Mouse (Mus musculus): Measurements from ENCODE around the gene Slc7a6os. TPM values are rescaled to one million over a fixed set of nuclear protein-coding genes. Genes with fewer than 3 reads are reported as not detected.

Slc7a6os gene
- polyA plus RNA-seq (2012; rRNA removed): 42.0 and 45.3 TPM in 2 replicates

- DNase-seq (ENCODE audit: low read depth): peak; percentile 98
- TF ChIP-seq CTCF (IDR thresholded peaks at IDR 0.05; ENCODE audit: borderline replicate concordance, extremely low read depth, insufficient read depth, insufficient read length) (no peak), POLR2A (IDR thresholded peaks at IDR 0.05; ENCODE audit: borderline replicate concordance, extremely low read depth, insufficient read depth, insufficient read length, poor library complexity, severe bottlenecking) (peak; percentile 75)
These were observed at the start of gene Slc7a6os, which contains the start of gene Prmt7 for GRCm38 (mm10) chr8:106210821-106211345. Slc7a6os (minus strand) TSS chr8:106210935. Prmt7 (plus strand) TSS chr8:106210936.

- no peak for TF ChIP-seq CTCF (IDR thresholded peaks at IDR 0.05; ENCODE audit: borderline replicate concordance, extremely low read depth, insufficient read depth, insufficient read length)
- no peak for TF ChIP-seq POLR2A (IDR thresholded peaks at IDR 0.05; ENCODE audit: borderline replicate concordance, extremely low read depth, insufficient read depth, insufficient read length, poor library complexity, severe bottlenecking)
- no peak for DNase-seq (ENCODE audit: low read depth)
These were observed 49.0 kb upstream of the Slc7a6os start for GRCm38 (mm10) chr8:106259579-106260255.

GRCm38 (mm10) chr8:106258169-106258568 is 47.4 kb upstream of the Slc7a6os start:
- no peak for DNase-seq (ENCODE audit: low read depth)
- TF ChIP-seq POLR2A (IDR thresholded peaks at IDR 0.05; ENCODE audit: borderline replicate concordance, extremely low read depth, insufficient read depth, insufficient read length, poor library complexity, severe bottlenecking) (no peak), CTCF (IDR thresholded peaks at IDR 0.05; ENCODE audit: borderline replicate concordance, extremely low read depth, insufficient read depth, insufficient read length) (peak; percentile 44; the same call in 1 of the 2 replicates)

GRCm38 (mm10) chr8:106250186-106250585 is 39.5 kb upstream of the Slc7a6os start:
- no peak for DNase-seq (ENCODE audit: low read depth)
- no peak for TF ChIP-seq CTCF (IDR thresholded peaks at IDR 0.05; ENCODE audit: borderline replicate concordance, extremely low read depth, insufficient read depth, insufficient read length)
- TF ChIP-seq POLR2A (IDR thresholded peaks at IDR 0.05; ENCODE audit: borderline replicate concordance, extremely low read depth, insufficient read depth, insufficient read length, poor library complexity, severe bottlenecking): no peak

GRCm38 (mm10) chr8:106237106-106237505 is 26.4 kb upstream of the Slc7a6os start:
- DNase-seq (ENCODE audit: low read depth): no peak
- TF ChIP-seq CTCF (IDR thresholded peaks at IDR 0.05; ENCODE audit: borderline replicate concordance, extremely low read depth, insufficient read depth, insufficient read length) (no peak), POLR2A (IDR thresholded peaks at IDR 0.05; ENCODE audit: borderline replicate concordance, extremely low read depth, insufficient read depth, insufficient read length, poor library complexity, severe bottlenecking) (no peak)

GRCm38 (mm10) chr8:106234567-106235261 is 24.0 kb upstream of the Slc7a6os start:
- TF ChIP-seq POLR2A (IDR thresholded peaks at IDR 0.05; ENCODE audit: borderline replicate concordance, extremely low read depth, insufficient read depth, insufficient read length, poor library complexity, severe bottlenecking) (no peak), CTCF (IDR thresholded peaks at IDR 0.05; ENCODE audit: borderline replicate concordance, extremely low read depth, insufficient read depth, insufficient read length) (no peak)
- no peak for DNase-seq (ENCODE audit: low read depth)

GRCm38 (mm10) chr8:106232751-106233150 is 22.0 kb upstream of the Slc7a6os start:
- TF ChIP-seq CTCF (IDR thresholded peaks at IDR 0.05; ENCODE audit: borderline replicate concordance, extremely low read depth, insufficient read depth, insufficient read length) (no peak), POLR2A (IDR thresholded peaks at IDR 0.05; ENCODE audit: borderline replicate concordance, extremely low read depth, insufficient read depth, insufficient read length, poor library complexity, severe bottlenecking) (no peak)
- DNase-seq (ENCODE audit: low read depth): no peak

GRCm38 (mm10) chr8:106231536-106231935 is 20.8 kb upstream of the Slc7a6os start:
- TF ChIP-seq CTCF (IDR thresholded peaks at IDR 0.05; ENCODE audit: borderline replicate concordance, extremely low read depth, insufficient read depth, insufficient read length) (no peak), POLR2A (IDR thresholded peaks at IDR 0.05; ENCODE audit: borderline replicate concordance, extremely low read depth, insufficient read depth, insufficient read length, poor library complexity, severe bottlenecking) (no peak)
- no peak for DNase-seq (ENCODE audit: low read depth)

- DNase-seq (ENCODE audit: low read depth): peak; percentile 72
These were observed 15.9 kb upstream of the Slc7a6os start for GRCm38 (mm10) chr8:106226589-106226988.

GRCm38 (mm10) chr8:106219620-106220019 is 8.9 kb upstream of the Slc7a6os start:
- peak; percentile 9 for DNase-seq (ENCODE audit: low read depth)
- TF ChIP-seq POLR2A (IDR thresholded peaks at IDR 0.05; ENCODE audit: borderline replicate concordance, extremely low read depth, insufficient read depth, insufficient read length, poor library complexity, severe bottlenecking): no peak
- TF ChIP-seq CTCF (IDR thresholded peaks at IDR 0.05; ENCODE audit: borderline replicate concordance, extremely low read depth, insufficient read depth, insufficient read length): no peak; the same call in 1 of the 2 replicates

More at GRCm38 (mm10) chr8:106226589-106226988, 15.9 kb upstream of the Slc7a6os start:
- TF ChIP-seq POLR2A (IDR thresholded peaks at IDR 0.05; ENCODE audit: borderline replicate concordance, extremely low read depth, insufficient read depth, insufficient read length, poor library complexity, severe bottlenecking) (no peak), CTCF (IDR thresholded peaks at IDR 0.05; ENCODE audit: borderline replicate concordance, extremely low read depth, insufficient read depth, insufficient read length) (peak; percentile 83)

GRCm38 (mm10) chr8:106213959-106214358 is 3.2 kb upstream of the Slc7a6os start:
- no peak for DNase-seq (ENCODE audit: low read depth)
- no peak for TF ChIP-seq POLR2A (IDR thresholded peaks at IDR 0.05; ENCODE audit: borderline replicate concordance, extremely low read depth, insufficient read depth, insufficient read length, poor library complexity, severe bottlenecking)
- no peak for TF ChIP-seq CTCF (IDR thresholded peaks at IDR 0.05; ENCODE audit: borderline replicate concordance, extremely low read depth, insufficient read depth, insufficient read length)
